Mouse (Mus musculus) forebrain, postnatal 0 days (tissue): ENCODE measurements at regions not wholly inside any gene's neighbourhood (a gene's known extent, or its start where the extent isn't known, plus 50 kb on each side); places are given as distances from the start of the nearest gene placed in this dataset.

Source experiments
- ATAC-seq: fragments of 200-750 bp; cut with Nextera tagmentation; 2 replicates; pipeline ENCODE4 v1.8.0; 2017; ENCODE audit warnings: mild to moderate bottlenecking, moderate library complexity
- DNase-seq: peaks from one replicate; pipeline ENCODE4 v3.0.0-alpha.2; 2015
- H3K27ac ChIP-seq: fragments of 300-500 bp; sonication (generic); 2 replicates; pipeline ENCODE4 v1.5.1; 2014; ENCODE audit warnings: low read depth, mild to moderate bottlenecking, antibody characterized with exemption, low read length, moderate library complexity, mixed read lengths
- H3K27me3 ChIP-seq: fragments of 300-500 bp; sonication (generic); 2 replicates; pipeline ENCODE4 v1.6.1; 2014; ENCODE audit warnings: mild to moderate bottlenecking, low read length, mixed read lengths; ENCODE audit not compliant: insufficient read depth
- H3K36me3 ChIP-seq: fragments of 300-500 bp; sonication (generic); 2 replicates; pipeline ENCODE4 v1.6.1; 2014; ENCODE audit warnings: mild to moderate bottlenecking, moderate library complexity; ENCODE audit not compliant: insufficient read depth
- H3K4me1 ChIP-seq: fragments of 300-500 bp; sonication (generic); 2 replicates; pipeline ENCODE4 v1.6.1; 2014; ENCODE audit warnings: antibody characterized with exemption; ENCODE audit not compliant: insufficient read depth
- H3K4me2 ChIP-seq: fragments of 300-500 bp; sonication (generic); 2 replicates; pipeline ENCODE4 v1.6.1; 2014; ENCODE audit warnings: low read depth, mild to moderate bottlenecking, moderate library complexity
- H3K4me3 ChIP-seq: fragments of 300-500 bp; sonication (generic); 2 replicates; pipeline ENCODE4 v1.5.1; 2014; ENCODE audit warnings: low read depth, low read length, mixed read lengths
- H3K9ac ChIP-seq: fragments of 300-500 bp; sonication (generic); 2 replicates; pipeline ENCODE4 v1.6.1; 2014; ENCODE audit warnings: mild to moderate bottlenecking
- H3K9me3 ChIP-seq: fragments of 300-500 bp; sonication (generic); 2 replicates; pipeline ENCODE4 v1.6.1; 2016; ENCODE audit warnings: low read length
- CTCF ChIP-seq: sonication (generic); IDR thresholded peaks from 2 replicates; pipeline ENCODE4 v1.5.1; 2016; ENCODE audit warnings: antibody characterized with exemption, control low read depth, low read depth
- WGBS: fragments of 180-500 bp; shearing (Covaris S2); extraction: QIAGEN DNeasy Blood & Tissue Kit; methylation state at CpG from one replicate; pipeline ENCODE4 v1.1.7; 2014; 5-methylcytosine and 5-hydroxymethylcytosine counted together

DNA sequence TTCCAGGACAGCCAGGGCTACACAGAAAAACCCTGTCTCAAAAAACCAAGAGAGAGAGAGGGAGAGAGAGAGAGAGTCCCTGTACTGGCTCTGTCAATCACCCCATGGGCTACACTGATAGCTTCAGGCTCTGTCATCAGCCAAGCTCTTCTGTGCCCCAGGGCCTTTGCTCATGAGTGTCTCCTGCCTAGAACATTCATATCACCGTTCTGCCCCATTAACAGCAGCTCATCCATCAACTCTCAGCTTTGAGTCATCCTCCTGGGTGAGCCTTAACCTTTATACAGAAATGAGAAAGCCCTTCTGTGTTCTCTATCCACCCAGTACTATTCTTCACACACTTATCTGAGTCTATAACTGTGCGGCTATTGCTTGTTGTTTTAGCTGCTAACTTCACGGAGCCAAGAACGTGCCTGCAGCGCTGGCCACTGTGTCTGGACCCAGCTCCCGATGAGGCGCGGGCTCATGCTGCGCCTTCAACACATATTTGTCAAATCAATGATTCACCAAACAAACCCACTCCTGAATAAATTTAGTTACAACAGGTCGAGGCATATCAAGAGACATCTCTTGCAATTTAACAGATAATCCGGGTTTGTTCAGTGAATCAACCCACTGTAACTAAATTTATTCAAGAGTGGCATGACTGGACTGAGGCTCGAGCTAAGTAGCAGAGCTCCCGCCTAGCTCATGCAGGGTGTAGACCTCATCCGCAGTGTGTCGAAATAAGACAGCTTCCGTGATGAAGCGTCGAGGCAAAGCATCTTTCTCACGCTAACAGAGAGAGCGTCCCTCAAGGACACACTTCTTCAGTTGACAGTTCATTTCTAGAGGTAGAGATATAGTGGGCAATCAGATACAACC lies 152.1 kb downstream of the Katnal1 start:
- Histone ChIP-seq H3K9me3 (no peaks in the 10 kb centered on the region), H3K9ac (no peak overlapping the region), H3K4me1 (no peaks in the 10 kb centered on the region), H3K36me3 (no peaks in the 10 kb centered on the region), H3K27me3 (no peaks in the 10 kb centered on the region), H3K27ac (no peak overlapping the region), H3K4me2 (no peak overlapping the region), H3K4me3 (no peak overlapping the region)
- ATAC-seq (no peak), DNase-seq (no peak)
- WGBS: 89% methylated on average over 20 of the region's 20 CpGs
- no peak for TF ChIP-seq CTCF

DNA sequence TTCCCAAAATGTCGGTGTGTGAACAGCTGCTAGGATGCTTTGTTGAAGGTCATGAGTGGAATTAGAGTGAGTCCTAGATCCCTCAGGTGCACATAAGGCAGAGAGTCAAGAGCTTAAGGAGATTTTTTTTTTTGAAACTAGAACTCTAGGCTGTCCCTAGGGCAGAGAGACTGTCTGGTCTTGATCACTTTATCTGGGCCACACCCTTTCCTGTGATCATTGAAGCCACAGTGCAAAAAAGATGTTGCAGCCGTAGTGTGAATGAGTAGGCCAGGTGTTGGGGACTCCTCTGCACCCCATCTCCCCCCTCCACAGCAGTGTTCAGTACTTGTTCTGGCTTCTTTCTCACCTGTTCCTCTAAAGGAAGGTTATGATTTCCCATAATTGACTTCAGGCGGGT lies 153.9 kb downstream of the Katnal1 start:
- H3K27ac ChIP-seq: no peak overlapping the region
- TF ChIP-seq CTCF: no peak
- ATAC-seq: no peak
- H3K9me3 ChIP-seq: no peaks in the 10 kb centered on the region
- no peaks in the 10 kb centered on the region for H3K27me3 ChIP-seq
- H3K36me3 ChIP-seq: no peaks in the 10 kb centered on the region
- 91% methylated on average over 3 of the region's 3 CpGs for WGBS
- H3K4me3 ChIP-seq: no peak overlapping the region
- no peak overlapping the region for H3K9ac ChIP-seq
- no peak overlapping the region for H3K4me2 ChIP-seq
- H3K4me1 ChIP-seq: no peaks in the 10 kb centered on the region
- DNase-seq: no peak

DNA sequence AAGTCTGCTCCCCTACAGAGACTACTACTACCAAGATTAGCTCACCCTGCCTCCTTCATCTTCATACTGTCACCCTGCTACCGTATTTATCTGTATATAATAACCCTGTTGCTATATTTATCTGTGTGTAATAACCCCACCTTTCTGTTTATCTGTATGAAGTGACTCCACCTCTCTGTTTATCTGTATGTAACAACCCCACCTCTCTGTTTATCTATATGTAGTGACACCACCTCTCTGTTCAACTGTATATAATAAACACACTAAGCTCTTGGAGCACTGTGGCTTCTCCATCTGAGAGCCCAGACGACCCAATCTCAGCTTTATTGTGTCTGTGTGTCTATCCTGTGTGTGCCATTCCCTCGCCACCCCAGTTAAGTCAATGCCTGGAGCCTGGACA lies 154.7 kb downstream of the Katnal1 start:
- 71% methylated on average over 3 of the region's 3 CpGs for WGBS

DNA sequence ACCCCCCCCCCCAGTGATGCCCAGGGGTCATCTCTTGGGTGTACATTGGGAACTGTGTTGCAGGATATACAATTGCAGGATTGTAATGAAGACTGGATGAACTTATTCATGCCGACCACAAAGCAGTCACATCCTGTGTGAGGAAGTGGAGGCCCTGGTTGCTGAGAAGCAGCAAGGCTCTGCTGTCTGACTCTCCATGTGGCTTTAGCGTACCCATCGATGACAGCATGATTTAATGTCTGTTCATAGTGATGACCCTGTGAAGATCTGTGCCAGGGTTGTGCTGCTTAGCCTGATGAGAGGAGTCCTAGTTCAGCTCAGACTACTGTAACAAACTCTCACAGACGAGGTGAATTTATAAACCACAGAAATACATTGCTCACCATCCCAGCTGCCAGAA lies 159.7 kb downstream of the Katnal1 start:
- ATAC-seq: no peak
- H3K27me3 ChIP-seq: no peaks in the 10 kb centered on the region
- no peak for DNase-seq
- H3K27ac ChIP-seq: no peak overlapping the region
- H3K4me3 ChIP-seq: no peak overlapping the region
- no peaks in the 10 kb centered on the region for H3K36me3 ChIP-seq
- no peak for TF ChIP-seq CTCF
- no peak overlapping the region for H3K9ac ChIP-seq
- H3K4me1 ChIP-seq: no peaks in the 10 kb centered on the region
- 89% methylated on average over 4 of the region's 4 CpGs for WGBS
- no peaks in the 10 kb centered on the region for H3K9me3 ChIP-seq
- H3K4me2 ChIP-seq: no peak overlapping the region

More for the DNA sequence above, 154.7 kb downstream of the Katnal1 start:
- Histone ChIP-seq H3K4me1 (no peaks in the 10 kb centered on the region), H3K4me3 (no peak overlapping the region), H3K36me3 (no peaks in the 10 kb centered on the region), H3K9ac (no peak overlapping the region), H3K4me2 (no peak overlapping the region), H3K27me3 (no peaks in the 10 kb centered on the region), H3K27ac (no peak overlapping the region), H3K9me3 (no peaks in the 10 kb centered on the region)
- ATAC-seq: no peak
- DNase-seq: no peak
- no peak for TF ChIP-seq CTCF

DNA sequence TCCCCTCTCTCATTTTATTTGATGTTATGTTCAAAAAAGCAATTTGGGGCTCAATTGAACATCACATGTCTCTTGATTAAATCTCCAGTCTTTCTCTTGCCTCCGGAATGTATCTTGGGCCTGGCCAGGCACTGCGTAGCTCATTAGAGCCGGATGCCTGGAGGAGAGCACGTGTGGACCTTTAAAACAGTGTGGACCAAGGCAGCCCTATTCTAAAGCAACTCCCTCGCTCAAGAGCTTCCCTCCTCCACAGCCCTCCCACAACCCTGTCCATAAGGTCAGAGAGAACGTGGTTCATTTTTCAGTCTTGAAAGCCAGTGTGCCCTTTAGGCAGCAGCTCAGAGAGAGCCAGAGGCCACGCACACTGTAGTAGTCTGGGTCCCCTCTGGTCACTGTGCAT lies 160.8 kb downstream of the Katnal1 start:
- Histone ChIP-seq H3K36me3 (no peaks in the 10 kb centered on the region), H3K27ac (no peak overlapping the region), H3K4me3 (no peak overlapping the region), H3K9ac (no peak overlapping the region), H3K9me3 (no peaks in the 10 kb centered on the region), H3K4me1 (no peaks in the 10 kb centered on the region), H3K4me2 (no peak overlapping the region), H3K27me3 (no peaks in the 10 kb centered on the region)
- 78% methylated on average over 7 of the region's 7 CpGs for WGBS
- ATAC-seq (no peak), DNase-seq (no peak)
- no peak for TF ChIP-seq CTCF

DNA sequence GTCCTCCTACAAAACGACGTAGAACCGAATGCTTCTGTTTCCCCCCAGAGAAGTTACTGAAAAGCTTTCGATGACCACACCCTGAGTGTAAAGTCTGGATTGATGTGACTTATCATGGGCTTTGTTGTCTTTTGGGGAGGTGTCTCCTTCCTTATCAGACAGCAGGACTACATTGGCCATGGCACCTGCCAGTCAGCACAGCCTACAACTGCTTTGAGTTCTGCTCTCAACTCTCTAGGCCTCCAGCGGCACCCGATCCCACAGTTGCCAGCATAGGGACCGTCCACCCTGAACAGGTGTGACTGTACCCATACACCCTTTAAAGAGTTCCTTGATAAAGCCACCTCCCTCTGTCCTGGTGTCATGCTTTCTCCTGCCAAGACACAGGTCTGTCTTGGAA lies 163.1 kb downstream of the Katnal1 start:
- Histone ChIP-seq H3K27me3 (no peaks in the 10 kb centered on the region), H3K27ac (no peak overlapping the region), H3K4me1 (no peaks in the 10 kb centered on the region), H3K9me3 (no peaks in the 10 kb centered on the region), H3K9ac (no peak overlapping the region), H3K4me2 (no peak overlapping the region), H3K4me3 (no peak overlapping the region), H3K36me3 (no peaks in the 10 kb centered on the region)
- no peak for TF ChIP-seq CTCF
- DNase-seq: no peak
- no peak for ATAC-seq
- WGBS: 94% methylated on average over 7 of the region's 7 CpGs

DNA sequence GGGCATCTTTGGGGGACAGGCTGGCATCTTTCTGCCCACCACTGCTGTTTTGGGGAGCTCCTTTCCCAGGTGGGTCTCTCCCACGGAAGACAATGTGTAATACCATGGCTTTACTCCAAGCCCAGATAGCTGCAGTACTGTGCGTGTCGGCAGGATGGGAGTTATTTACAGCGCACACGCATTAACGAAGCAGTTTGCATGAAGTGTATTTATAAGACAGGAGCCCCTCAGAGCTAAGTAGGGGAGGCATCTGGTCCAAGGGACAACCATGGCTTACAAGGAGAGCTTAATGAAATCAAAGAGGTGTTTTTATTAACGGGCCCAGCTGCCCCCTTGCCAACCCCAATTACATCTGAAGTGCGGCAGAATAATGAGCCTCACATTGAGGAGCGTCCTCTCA lies 169.0 kb downstream of the Katnal1 start:
- WGBS: 14% methylated on average over 9 of the region's 9 CpGs
- Histone ChIP-seq H3K4me3 (no peak overlapping the region), H3K27ac (no peak overlapping the region), H3K36me3 (no peaks in the 10 kb centered on the region), H3K9me3 (no peaks in the 10 kb centered on the region), H3K27me3 (no peaks in the 10 kb centered on the region), H3K4me1 (no peaks in the 10 kb centered on the region), H3K4me2 (no peak overlapping the region), H3K9ac (no peak overlapping the region)
- DNase-seq: no peak
- TF ChIP-seq CTCF: no peak
- ATAC-seq: no peak
